Mouse (Mus musculus): ENCODE data around the gene Lrrc42.

DNA sequence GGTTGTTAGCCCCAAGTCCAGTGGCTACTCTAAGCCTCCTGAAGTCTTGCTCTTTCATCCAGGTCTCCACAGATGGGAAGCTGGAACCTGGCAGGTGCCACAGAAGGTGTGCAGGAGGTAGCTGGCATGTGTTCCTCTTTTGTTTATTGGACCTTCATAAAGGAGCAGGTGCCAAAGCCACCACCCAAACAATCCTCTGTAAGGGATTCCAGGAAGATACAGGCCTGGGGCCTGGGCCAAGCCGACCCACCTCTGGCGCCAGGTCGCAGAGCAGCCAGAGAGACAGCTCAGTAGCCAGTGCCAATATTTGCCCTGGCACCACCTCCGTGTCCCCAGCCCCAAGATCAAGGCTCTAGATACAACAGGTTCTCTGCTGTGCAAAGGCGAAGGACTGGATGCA, 31.8 kb downstream of the Lrrc42 start:
- no peak for TF ChIP-seq CTCF (IDR thresholded peaks at IDR 0.05; ENCODE audit: insufficient read depth, low read length)
- no peak for TF ChIP-seq POLR2A (IDR thresholded peaks at IDR 0.05; ENCODE audit: borderline replicate concordance, extremely low read depth, low read depth, low read length)
